Mouse (Mus musculus): ENCODE measurements around the gene Sh3pxd2a. TPM values are rescaled to one million over a fixed set of nuclear protein-coding genes. Genes with fewer than 3 reads are reported as not detected.

The Sh3pxd2a gene
- polyA plus RNA-seq (2012; rRNA removed) = 5.5 and 7.6 TPM in 2 replicates

DNA sequence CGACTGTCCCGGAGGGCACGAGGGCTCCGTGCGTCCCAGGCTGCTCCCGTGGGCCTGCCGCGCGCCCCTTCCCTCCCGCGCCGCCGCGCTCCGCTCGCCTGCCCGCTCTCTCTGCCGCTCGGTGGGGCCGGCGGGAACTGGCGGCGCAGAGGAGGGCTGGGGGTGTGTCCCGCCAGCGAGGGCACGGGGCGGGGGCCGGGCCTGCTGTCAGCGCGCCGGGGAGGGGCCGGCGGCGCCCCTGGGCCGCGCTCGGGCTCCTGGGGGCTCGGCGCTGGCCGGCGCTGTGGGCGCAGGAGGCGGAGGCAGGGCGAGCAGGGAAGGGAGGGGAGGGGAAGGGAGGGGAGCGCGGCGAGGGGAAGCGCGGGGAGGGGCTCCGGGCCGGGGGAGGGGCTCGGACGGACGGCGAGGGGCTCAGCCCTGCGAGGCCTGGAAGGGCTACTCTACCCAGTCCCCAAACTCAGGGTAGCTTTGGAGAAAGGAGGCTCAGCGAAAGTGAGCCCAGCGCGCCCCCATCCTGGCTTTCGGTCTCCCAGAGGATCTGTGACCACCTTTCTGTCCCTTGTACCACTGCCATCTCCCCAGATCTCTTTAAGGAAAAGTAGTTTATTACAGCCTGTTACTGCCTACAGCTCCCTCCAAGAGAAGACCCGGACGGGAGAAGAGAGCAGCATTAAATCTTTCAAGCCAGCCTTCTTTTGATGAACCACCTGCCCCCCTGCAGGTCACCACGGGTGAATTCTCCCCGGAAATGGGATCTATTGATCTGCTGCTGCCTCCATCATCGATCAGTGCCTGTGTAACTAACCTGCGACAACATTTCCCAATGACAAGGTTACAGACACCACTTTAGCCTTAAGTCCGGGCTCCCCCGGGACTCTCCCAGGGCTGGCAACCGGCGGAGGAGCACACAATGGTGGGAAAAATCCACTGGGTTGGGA lies at the start of gene Sh3pxd2a:
TSS of gene Sh3pxd2a (minus strand) at position 98 of the 938 bp plus-strand sequence.
- no peak for DNase-seq (ENCODE audit: low read depth, low spot score)
- WGBS = 3% methylated on average over 68 of the region's 70 CpGs

DNA sequence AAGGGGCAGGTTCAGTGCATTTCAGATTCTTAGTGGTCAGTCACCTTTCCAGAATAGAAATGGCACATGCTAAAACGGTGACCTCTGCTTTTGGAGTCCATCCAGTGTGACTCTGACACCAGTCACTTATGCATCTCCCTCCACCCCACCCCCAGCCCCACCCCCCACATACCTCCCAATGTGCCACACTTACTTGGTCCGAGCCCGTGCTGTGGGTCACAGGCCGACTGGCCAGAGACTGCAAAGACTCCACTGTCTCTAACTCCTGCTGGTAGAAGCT lies 49.4 kb upstream of the Sh3pxd2a start:
- 77% methylated on average over 4 of the region's 4 CpGs for WGBS
- no peak for DNase-seq (ENCODE audit: low read depth, low spot score)

GRCm38 (mm10) chr19:47512794-47513617 lies 48.8 kb upstream of the Sh3pxd2a start:
- 37% methylated on average over 21 of the region's 21 CpGs for WGBS
- DNase-seq (ENCODE audit: low read depth, low spot score) = no peak

- WGBS = 68% methylated on average over 6 of the region's 6 CpGs
- no peak for DNase-seq (ENCODE audit: low read depth, low spot score)
These were observed 47.8 kb upstream of the Sh3pxd2a start for GRCm38 (mm10) chr19:47511958-47512357.

- WGBS = 81% methylated on average over 7 of the region's 7 CpGs
- no peak for DNase-seq (ENCODE audit: low read depth, low spot score)
These were observed 47.1 kb upstream of the Sh3pxd2a start for GRCm38 (mm10) chr19:47511294-47511675.

GRCm38 (mm10) chr19:47510473-47511293 lies 46.5 kb upstream of the Sh3pxd2a start:
- DNase-seq (ENCODE audit: low read depth, low spot score) = no peak
- WGBS = 79% methylated on average over 25 of the region's 25 CpGs

GRCm38 (mm10) chr19:47510135-47510472 lies 45.9 kb upstream of the Sh3pxd2a start:
- no peak for DNase-seq (ENCODE audit: low read depth, low spot score)
- 71% methylated on average over 7 of the region's 7 CpGs for WGBS

- DNase-seq (ENCODE audit: low read depth, low spot score) = peak; percentile 70
- WGBS = 17% methylated on average over 5 of the region's 5 CpGs
These were observed 44.6 kb upstream of the Sh3pxd2a start for GRCm38 (mm10) chr19:47508771-47509281.

DNA sequence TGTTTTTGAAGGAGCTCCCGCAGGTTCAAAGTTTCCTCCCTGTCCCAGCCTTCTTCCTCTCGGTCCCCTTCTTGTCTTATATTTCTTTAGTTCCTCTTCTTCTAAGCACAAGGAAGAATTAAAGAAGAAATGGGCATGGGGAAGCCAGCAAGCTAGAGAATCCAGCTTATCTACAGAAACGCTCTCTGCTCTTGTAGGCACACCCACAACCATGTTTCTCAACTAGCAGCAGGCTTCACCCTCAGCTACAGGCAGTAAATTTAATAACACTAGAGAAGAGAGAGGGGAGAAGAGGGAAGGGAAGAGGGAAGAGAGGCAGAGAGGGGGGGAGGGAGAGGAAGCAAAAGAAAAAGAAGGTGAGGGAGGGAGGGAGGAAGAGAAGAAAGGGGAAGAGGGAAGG lies 44.0 kb upstream of the Sh3pxd2a start:
- DNase-seq (ENCODE audit: low read depth, low spot score) = no peak
- 20% methylated on average over 3 of the region's 3 CpGs for WGBS

DNA sequence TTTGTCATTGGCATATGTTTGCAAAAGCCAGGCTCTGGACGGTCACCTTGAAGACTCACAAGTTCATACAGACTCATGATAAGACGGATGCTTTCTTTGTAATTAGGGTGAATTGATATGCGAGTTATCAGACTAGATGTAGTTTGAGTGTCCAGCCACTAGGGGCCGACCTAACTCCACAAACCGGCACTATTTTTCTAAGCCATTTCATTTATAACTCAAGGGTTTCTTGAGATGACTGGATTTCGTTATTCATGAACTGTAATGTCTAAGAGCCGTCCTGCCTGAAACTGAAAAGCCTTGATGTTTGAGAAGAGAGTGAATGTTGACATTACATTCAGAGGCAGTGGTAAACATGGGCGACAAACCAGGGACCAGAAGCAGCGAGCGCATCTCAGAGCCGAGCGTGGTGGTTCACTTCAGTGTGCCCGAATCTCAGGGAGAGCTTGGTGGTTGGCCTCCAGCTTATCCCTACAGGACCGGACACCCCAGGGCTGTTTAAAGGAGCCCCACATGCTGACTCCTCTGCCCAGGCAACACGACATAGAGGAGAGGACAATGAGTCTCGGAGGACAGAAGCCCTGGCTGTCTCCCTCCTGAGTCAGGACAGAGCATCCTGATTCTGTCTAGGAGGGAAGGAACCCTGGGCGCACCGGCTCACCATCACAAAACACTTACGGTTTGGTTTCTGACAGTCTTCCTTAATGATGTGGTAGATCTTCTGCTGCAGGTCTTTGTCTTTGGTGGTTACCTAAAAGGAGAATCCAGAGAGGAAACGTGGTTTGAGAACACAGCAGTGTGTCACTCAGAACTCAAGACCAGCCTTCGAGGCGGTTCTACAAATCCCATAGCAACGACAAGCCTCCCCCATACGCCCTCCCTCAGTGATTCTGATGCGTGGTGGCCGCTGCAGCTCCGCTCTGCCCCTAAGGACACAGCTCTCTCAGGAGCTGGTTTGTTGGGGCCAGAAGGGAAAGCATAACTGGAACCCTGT lies 43.2 kb upstream of the Sh3pxd2a start:
- no peak for DNase-seq (ENCODE audit: low read depth, low spot score)
- WGBS = 22% methylated on average over 27 of the region's 27 CpGs

DNA sequence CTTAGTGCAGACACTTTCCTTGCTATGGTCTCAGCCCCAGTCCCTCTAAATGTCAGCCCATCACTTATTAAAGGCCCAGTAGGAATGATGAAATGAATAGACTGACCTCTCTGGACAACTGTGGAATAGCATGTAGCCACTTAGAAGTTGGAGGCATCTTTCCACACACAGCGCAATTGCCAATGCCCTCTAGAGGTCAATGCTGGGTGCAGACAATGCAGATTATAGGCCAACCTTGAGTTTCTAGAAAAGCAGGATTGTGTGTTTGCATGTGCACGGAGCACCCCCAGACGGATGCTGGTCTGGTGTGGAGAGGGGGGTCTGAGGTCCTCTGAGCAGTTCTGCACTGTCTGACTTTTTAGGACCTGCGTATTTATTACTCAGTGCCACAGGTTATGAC lies 39.4 kb upstream of the Sh3pxd2a start:
- 64% methylated on average over 4 of the region's 4 CpGs for WGBS
- no peak for DNase-seq (ENCODE audit: low read depth, low spot score)

DNA sequence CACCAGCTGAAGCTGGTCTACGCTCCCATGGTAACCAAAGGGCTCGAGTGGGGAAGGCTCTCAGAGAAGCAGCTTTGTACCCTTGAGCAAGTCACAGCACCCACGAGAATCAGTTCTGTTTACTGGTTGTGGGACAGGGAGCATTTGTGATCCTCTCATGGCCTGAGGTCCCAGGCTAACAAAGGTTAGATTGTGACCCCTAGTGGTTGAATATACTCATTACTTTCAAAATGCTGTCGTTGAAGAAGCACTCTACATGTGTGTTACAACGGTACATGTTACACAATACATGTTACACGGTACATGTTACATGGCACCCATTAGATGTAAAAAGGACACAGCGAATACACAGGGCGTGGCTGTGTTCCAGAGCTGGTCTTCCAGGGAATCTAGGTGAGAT lies 38.4 kb upstream of the Sh3pxd2a start:
- no peak for DNase-seq (ENCODE audit: low read depth, low spot score)
- 74% methylated on average over 8 of the region's 8 CpGs for WGBS

- no peak for DNase-seq (ENCODE audit: low read depth, low spot score)
- WGBS = 80% methylated on average over 11 of the region's 11 CpGs
These were observed 36.3 kb upstream of the Sh3pxd2a start for GRCm38 (mm10) chr19:47500389-47501011.

- WGBS = 91% methylated on average over 5 of the region's 5 CpGs
- no peak for DNase-seq (ENCODE audit: low read depth, low spot score)
These were observed 35.6 kb upstream of the Sh3pxd2a start for GRCm38 (mm10) chr19:47499841-47500240.

DNA sequence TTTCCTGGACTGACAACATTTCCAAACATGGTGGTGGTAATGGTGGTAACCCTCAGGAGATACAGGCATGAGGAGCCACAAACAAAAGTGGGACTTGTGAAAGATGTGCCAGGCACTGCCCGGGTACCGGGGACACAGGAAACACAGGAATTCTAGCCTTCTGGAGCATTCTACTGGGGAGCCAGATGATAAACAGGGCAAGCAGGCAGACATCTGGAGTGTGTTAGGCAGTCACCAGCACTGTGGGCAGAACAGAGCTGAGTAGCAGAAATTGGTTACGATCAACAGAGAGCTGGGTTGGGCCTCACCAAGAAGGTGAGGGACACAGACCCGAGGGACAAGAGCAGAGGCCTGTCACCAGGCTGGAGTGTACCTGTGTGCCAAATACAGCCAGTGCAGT lies 34.7 kb upstream of the Sh3pxd2a start:
- 66% methylated on average over 4 of the region's 4 CpGs for WGBS
- no peak for DNase-seq (ENCODE audit: low read depth, low spot score)

DNA sequence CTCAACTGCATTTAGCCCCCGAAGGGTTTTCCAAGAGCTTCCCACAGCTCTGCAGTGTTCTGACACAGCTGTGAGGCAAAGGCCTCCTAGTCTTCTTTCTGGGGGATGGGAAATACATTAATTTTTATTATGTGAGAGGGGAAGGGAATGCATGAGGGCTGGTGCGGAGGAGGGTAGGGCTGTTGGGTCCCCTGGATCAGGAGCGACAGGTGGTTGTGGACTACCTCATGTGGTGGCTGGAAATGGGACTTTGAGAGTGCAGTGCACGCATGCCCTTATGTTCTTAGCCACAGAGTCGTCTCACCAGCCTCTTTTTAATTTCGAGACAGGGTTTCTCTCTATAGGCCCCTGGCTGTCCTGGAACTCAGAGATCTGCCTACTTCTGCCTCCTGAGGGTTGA lies 33.5 kb upstream of the Sh3pxd2a start:
- WGBS = 88% methylated on average over 6 of the region's 6 CpGs

DNA sequence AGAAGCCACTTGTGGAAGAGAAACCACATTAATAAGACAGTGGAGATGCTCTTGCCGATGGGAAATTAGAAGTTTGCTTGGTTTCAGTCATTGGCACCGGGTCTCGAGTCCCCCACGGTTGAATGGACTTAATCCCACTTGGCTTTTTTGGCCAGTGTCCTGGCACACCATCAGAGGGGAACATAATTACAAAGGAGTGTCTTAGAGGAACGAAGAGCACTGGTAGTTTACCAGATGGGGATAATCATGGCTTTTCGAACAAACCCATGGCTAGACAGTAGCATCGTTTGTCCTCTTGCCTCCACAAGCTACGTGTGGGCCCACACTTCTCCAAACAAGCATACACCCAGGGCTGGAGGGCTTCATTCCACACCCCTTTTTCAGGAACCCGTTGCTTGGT lies 33.1 kb upstream of the Sh3pxd2a start:
- DNase-seq (ENCODE audit: low read depth, low spot score) = no peak
- WGBS = 77% methylated on average over 9 of the region's 9 CpGs

More for the DNA sequence above, 33.5 kb upstream of the Sh3pxd2a start:
- DNase-seq (ENCODE audit: low read depth, low spot score) = no peak
